Mouse (Mus musculus) cerebellum, adult 9-10 months (tissue): ENCODE data around the gene Sox5.

ENCODE experiments used
- DNase-seq: peaks from one replicate; pipeline ENCODE4 v3.0.0; 2022

Gene Sox5

DNA sequence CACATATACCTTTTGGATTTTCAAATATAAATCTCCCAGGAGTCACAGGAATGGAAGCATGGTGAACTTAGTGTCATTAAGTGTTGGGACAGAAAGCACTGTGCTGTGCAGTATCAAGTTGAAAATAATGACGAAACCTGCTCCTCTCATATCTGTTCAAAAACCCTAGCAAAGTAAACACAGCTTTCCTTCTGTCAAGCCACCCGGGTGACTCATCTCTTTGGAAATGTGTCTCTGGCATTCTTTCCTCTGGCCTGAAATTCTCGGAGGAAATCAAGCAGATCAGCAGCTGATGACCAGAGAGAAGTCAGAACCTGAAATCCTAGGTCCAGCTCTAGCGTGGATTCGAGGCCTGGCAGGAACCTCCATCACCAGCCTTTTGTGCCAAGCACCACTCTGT, 71.0 kb downstream of the Sox5 start:
- DNase-seq: no peak

DNA sequence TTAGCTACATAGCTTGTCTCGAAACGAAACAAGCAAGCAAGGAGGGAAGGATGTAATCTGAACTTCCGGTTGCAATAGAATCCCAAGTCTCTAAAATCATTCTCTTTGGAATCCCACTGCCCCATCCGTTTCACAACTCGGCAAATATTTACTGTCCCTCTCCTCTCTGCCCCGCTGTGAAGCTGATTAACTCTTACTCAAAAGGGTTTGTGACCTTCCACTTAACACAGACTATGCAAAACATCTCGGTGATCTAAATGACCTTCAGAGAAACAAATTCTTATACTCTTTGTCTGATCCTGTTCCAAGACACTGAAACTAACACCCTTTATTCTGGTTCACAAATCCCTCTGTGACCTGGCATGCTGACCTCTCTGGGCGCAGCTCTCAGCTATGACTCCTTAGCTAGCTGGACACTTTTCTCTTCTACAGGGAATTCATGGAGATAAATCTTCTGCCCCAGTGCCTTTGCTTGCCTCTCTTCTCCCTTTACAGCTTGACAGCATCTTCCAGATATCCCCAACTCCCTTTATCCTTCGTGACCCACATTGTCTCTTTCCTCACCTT, 72.1 kb downstream of the Sox5 start:
- DNase-seq: no peak

DNA sequence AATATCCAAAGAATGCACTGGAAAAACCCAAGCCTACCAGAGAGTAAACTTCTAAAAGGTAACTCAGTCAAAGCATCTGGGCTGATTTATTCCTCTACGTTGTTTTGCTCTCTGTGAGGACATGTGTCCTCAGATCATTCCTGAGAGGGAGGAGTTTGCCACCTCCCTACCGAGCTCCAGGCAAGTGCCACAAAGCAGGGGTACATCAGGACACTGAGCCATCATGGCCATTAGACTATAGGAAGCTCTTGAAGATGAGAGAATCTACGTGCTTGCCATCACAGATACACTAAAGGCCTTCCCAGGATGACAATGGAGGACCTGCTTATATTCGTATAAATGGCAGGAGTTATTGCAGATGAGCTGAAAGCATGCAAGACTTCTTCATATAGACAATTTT, 73.4 kb downstream of the Sox5 start:
- DNase-seq: no peak

DNA sequence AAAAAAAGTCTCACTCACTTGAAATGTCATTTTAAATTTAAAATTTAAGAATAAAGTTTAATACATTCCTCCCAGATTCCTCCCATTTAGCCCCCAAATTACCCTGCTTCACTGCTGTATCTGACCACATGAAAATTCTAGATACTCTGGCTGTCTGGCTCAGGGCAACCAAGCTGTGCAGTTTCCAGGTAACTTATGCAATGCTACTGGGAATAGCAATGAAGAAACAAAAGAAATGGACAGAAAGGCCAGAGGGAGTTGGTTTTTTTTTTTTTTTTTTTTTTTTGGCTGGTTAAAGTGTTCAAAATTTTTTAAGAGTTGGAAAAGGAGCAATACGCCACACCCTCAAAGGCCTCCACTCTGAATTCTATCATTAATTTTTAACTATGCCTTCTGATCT, 73.8 kb downstream of the Sox5 start:
- DNase-seq: no peak

DNA sequence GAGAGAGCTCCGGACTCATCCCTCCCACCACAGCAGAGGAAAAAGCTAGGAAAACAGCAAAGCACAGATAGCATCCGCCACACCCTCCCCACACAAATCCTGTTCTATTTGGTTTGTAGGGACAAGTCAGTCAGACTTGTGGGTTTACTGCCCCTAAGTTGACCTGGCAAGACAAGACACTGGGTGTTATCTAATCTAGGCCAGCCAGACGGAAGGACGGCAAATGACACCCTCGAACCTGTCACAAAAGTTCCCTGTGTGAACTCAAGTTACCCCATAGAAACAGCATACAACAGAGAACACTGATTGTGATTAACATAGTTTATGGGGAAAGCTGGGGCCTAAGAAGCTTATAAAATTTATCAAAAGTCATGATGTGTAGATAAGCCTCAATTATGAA, 76.8 kb downstream of the Sox5 start:
- DNase-seq: no peak

DNA sequence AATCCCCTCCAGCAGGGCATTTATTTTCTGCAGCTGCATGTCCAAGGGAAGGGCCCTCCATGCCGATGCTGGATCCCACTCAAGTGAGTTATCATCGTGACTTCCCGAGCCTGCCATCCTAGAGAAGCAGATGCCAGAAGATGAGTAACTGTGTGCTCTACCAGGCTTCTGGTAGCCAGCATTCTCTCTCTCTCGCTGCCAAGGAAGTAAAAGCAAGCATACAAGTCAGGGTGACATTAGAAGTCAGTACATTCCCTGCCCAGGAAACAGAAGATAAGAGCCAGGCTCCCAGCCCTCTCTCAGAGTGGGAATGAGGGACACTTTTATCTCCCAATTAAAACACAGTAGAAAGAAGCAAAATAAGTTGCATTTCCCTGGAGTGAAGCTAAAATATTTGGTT, 86.1 kb downstream of the Sox5 start:
- no peak for DNase-seq

DNA sequence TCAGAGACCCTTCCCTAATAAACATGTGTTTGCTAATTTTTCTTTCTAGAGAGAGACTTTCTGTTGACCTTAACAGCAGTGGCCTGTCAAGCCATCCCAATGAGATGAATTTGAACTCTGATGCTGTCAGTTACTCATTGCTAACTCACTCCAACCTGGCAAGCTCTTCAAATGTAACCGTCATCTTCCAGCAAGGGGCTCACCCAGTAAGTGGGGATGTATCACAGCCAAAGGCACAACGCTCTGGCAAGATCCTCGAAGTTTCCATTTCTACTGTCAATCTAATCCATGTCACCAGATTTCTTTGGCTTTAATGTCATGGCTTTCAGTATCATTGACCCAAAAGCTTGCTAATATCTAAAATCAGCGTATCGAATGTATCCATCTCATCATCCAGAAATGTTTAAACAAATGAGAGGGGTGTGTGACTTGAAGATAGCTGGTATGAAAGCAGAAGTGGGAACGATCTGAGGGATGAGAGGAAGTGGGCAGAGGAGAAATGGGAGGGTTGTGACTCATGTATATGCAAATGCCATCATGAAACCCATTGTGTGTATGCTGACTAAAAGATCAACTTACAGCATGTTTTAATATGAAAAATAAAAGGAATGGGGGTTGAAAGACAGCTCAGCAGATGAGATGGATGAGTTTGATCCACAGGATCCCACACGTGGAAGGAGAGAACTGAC, 88.4 kb downstream of the Sox5 start:
- DNase-seq: no peak

DNA sequence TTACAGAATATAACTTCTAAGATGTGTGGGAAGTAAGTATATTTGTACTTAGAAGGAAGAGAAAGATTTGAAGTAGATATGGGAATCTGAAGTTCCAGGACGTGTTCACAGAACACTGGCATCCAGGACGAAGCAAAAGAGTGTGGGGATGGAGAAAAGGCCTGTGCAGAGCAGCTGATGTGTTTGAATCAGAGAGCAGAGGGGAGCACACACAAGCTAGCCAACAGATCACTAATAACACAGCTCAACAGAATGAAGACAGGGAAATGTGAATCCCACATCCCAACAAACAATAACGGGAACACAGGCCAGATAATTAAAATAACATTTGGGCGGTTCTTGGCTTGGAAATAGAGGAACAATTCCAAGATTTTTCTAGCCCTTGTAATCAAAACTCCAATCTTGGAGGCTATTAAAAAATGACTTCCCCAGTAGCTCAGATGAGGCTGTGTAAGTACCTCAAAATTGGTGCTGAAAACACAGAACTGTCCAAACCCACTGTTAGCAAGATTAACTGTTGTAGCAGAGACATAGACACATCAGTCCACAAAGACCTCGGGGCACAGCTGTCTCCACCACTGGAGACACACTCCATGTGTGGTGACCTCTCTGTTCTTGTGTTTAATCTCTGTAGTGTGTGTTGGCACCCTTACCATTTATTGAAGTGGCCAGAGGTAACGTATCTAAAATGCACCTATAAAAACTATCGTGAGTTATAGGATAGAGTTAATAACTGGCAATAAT, 90.3 kb downstream of the Sox5 start:
- DNase-seq: no peak

DNA sequence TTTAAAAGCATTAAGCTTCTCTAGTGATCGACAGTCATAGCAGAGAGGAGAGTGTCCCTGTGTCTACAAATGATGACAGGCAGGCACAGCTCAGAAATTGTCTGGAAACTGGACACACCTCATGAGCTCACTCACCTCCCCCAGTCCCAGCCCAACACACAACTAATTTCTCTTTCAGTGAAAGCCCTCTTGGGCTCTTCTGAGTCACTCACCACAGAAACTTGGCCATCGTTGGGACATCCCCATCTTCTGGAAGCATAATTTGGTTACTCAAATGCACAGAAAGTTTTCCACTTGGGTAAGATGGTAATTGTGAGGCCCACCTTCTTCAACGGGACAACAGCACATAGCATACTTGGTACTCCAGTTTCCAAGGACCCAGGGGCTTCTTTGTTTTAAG, 92.7 kb downstream of the Sox5 start:
- no peak for DNase-seq

DNA sequence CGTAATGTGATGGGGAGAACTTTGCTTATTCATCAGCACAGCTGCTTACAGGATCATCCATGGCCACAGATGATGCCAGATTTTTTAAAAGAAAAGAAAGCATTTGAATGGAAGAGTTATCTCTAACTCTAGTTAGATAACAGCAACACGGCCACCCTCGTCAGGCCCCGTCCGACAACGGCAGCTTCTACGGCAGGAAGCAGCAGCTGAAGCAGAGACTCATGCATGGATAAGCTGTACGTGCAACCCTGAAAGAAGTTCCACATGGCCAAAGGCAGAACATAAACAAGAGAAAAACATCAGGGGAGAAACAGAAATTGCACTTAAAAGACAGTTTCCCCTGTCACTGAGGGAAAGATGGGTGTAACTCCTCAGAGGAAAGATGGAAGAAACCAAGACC, 94.1 kb downstream of the Sox5 start:
- no peak for DNase-seq

DNA sequence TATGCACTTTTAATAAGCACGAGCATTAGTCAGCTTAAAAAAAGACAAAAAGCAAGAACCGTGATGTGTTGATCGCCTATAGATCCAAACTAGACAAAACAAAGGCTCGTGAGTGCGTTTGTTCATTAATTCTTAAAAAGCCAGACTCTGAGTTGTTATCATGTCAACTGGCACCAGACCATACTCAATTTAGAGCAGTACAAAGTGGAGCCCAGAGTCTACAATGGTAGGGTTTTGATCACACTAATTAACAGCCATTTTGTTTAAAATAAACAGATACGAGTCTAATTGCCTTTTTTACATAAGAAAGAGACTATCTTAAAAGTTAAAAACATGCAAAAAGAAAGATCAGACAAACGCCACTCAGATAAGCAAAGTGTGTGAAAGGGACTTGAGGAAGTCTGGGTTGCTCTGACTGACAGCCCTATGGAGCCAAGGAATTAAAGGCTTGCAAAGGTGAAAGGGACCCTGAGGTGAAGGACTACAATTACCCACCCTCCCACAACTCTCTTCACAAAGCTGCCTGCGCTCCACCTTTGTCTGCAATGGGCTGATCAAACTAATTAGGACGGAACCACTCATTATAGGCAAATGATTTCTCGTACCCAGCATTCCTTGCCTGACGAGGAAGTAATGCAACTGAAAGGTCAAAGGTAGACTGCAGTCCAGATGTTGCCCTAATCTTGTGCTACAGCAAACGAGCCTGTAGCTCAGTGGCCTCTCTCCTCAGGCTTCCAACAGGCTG, 100.6 kb downstream of the Sox5 start:
- DNase-seq: no peak

DNA sequence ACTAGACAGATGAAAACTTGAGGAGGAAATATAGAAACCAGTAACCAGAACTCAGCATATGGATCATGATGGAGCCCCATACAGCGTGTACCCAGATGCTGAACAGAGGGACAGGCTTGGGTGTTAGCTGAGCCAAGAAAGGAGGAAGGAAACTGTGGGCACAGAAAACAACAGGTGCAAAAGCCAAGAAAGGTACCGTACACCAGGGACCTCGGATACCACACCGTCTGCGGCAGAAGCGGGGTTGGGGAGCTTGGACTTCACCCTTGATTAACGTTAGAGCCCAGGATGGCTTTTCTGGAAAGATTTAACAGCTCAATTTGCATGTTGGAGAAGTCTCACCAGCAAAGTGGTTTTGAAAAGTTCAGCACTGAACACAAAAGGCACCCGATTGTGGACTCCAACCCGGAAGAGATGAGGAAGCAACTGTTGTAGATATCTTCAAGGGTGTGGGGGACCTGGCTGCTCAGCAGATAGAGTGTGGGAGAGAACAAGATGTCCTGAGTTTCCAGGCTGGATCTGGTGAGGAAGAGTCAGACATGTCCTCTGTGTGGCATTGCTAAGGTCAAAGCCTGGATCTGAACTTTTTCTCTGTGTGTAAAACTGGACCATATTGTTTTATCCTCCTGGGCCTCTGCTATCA, 104.2 kb downstream of the Sox5 start:
- no peak for DNase-seq

DNA sequence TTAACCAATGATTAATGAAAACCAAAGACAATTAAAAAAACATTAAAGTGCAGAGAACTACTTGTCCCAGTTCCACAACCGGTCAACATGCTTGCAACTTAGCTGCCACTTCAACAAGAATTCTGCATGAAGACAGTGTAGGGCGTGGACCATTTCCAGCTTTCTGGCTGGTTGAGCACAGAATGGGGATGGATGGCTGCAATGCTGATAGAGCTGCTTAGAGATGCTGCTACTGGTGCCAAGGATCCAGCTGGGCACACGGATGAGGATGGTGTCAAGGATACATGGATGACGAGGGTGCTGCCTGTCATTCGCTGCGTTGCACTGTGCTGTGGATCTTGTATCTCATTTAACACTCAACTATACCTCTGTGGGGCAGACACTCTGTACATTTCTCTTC, 106.7 kb downstream of the Sox5 start:
- no peak for DNase-seq

DNA sequence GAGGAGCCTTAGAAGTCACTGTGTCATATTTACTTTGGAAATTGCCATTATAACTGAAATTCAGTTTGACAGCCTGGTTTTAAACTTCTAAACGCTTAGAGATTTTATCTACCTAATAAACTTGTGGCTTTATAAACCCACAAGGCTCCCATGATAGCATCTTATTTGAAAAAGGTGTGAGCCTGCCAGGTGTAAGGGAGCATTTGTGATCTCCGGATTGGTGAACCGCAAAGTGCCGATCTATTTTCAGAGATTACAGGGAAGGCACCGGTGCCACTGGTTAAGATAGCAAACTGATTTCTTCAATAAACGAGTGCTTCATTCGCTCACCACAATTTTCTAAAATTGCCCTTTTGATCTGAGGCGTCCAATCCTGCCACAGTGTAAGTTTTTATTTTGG, 107.9 kb downstream of the Sox5 start:
- no peak for DNase-seq

DNA sequence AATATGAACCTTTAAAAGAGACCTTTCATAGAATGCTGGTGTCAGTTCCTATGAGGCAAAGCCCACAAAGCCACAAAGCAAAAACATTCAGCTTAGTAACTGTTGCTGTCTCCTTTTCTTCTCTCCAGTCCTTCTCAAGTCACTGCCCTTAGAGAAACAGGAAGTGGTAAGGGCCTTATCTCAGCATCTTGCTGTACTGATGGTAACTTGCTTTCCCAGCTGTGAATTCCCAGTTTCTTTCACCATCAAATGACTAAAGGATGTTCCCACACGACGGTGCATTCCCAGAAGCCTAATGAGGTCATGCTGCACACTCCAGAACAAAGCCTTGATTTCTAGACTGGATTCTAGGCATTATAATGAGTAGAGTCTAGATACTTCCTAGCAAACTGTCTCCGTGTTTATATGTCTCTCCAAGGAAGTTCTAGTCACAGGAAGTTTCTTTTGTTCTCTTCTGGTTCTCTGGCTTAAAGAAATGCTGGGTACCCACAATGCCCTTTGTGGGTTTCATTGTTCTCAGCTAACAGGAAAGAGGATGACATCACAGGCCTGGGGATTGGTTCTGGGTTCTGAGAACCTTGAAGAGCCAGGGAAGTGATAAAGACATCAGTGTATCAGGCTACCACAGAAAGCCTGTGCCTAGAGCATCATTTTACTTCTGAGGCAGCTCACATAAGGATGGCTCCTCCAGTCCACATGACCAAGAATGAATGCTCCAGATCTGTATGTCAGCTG, 111.2 kb downstream of the Sox5 start:
- DNase-seq: no peak

DNA sequence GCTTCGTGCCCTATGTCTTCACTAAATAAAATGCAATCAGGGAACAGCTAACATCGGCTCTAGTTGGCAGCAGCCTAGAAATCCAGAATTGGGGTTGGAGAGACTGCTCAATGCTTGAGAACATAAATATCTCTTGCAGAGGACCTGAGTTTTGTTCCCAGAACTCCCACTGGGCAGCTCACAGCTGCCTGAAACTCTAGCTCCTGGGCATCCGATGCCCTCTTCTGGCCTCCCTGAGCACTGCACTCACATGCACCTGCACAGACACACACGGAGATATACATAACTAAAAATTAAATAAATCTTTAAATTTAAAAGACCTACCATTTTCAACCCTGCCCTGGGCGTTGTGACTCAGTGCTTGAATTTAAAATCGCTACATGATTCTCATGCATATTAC, 115.2 kb downstream of the Sox5 start:
- no peak for DNase-seq

DNA sequence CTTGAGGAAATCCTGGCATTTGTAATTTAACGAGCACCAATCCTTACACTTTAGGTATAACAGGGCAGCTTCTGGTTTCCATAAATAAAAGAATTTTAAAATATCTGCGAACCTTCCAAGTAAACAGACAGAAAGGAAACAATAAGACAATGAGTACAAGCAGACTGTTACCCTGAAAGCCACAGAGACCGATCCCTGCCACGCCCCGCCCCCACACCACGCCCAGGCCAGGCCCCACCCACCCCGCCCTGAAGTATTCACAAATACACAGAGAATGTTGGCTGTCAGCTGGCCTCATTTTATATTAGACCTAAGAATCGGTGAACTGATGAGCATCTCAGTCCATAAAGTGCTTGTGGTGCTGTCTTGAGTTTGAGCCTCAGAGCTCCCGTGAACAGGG, 117.0 kb downstream of the Sox5 start:
- no peak for DNase-seq

DNA sequence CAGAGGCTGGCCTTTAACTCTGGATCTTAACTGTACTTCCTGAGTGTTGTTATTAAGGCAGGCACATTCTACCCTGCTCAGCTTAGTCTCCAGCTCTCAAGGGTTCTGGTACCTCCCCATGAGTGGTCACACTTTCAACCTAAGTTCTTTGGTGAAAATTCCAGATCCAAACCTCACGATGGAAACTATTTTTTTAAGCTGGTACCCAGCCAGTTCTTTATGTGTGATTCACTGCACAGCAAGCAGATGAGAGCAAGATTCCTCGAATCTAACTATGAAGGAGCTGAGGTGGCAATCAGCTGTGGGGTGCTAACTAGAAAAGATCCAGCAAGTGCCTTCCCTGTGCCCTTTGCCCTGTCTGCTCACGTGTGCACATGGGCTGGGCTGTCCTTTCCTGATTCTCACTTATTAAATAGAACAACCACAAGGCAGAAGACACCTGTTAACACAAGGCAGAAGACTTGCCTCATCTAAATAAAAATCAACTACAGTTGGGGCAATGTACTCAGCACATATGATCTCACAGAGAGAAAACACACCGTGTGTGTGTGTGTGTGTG, 118.2 kb downstream of the Sox5 start:
- no peak for DNase-seq

DNA sequence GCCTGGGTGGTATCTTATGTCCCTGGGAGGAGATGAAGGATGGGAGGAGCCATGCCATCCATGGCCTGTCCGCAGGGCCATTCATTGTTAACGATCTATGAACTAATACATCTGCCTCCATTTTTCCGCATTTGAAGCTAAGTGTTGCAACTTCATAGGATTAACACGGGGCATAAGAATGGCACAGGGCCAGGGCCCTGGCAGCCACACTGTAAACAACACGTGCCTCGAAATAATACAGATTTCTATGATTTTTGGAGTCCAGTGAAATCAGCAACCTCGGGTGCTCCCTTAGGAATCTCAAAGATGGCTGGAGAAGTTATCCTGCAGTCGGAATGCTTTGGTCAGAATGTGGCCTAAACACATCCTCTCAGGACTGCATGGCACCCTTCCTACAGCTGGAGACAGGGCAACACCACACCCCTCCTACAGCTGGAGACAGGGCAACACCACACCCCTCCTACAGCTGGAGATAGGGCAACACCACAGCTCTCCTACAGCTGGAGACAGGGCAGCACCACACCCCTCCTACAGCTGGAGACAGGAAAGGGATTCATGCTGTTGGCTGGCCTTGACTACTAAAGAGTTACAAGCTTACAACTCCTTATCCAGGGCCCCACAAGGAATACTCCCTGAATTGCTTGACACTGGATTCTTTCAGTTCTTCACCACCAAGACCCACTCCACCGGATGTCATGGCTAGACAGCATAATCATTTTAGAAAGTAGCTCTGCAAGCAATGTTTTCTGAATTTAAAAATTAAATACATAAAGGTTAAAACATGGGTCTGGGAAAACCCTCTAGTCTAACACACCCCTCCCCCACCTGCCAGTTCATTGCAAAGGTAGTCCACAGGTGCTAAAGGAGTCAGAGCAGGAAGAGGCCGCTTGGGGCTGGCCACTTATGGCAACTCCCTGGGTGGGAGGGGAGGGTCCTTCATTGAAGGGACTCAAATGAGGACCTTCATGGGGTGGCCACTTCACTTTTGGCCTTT, 122.4 kb downstream of the Sox5 start:
- DNase-seq: no peak

DNA sequence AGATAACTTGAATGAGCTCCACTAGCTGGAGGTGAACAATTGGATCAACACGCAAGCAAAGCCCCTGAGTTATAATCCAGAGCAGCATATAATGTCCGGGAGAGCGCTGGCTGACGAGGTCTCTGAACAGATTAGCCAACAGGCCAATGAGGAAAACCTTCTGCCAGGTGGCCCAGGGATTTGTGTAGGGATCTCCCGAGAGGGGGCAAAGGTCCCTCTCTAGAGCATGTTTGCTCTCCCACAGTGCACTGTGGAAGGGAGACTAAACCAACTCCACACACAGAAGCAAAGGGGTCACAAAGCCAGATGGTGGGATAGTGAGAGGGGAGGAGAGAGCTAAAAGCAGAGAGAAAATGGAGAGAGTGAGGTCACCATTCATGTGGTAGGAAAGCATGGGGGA, 128.9 kb downstream of the Sox5 start:
- no peak for DNase-seq

DNA sequence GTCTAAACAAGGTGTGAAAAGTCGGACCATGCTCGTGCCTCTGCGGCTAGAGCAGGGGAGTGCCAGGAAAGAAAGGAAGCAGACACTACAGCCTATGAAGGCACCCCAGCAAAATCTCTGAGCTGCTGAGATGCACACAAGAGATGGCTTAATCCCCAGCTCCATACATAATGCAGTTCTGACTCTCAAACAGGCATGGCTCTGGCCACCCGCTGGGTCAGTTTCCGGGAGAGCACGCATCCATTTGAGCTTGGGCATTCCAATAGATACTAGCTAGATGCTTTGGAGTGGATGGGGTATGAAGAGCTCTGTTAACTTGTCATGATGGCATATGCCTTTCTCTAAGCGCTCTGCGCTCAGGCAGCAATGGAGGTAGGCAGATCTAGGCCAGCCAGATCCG, 132.9 kb downstream of the Sox5 start:
- DNase-seq: no peak
